Mouse (Mus musculus): ENCODE data around the gene Ggta1.

GRCm38 (mm10) chr2:35486981-35487655 is 24.1 kb upstream of the Ggta1 start:
- TF ChIP-seq CTCF (IDR thresholded peaks at IDR 0.05; ENCODE audit: borderline replicate concordance, extremely low read depth, insufficient read depth, insufficient read length): no peak
- TF ChIP-seq POLR2A (IDR thresholded peaks at IDR 0.05; ENCODE audit: borderline replicate concordance, extremely low read depth, insufficient read depth, insufficient read length, poor library complexity, severe bottlenecking): no peak

All from brain, embryonic 14.5 days (tissue).